Mouse (Mus musculus): Measurements from ENCODE around the gene Vmn1r139.
"Not testable (repeated sequence)": the region's sequence is repeated elsewhere in the genome, so short reads cannot be mapped to it uniquely, and the experiment has no call there.

Gene Vmn1r139

GRCm38 (mm10) chr7:22068757-22069156 is at the start of gene Vmn1r139:
Gene Vmn1r139 (plus strand): TSS chr7:22069057.
- DNase-seq (ENCODE audit: low spot score): not testable (repeated sequence)

- not testable (repeated sequence) for DNase-seq (ENCODE audit: low spot score)
Measured at GRCm38 (mm10) chr7:22028797-22029196, 40.1 kb upstream of the Vmn1r139 start, which contains the start of gene Vmn1r138. Gene Vmn1r138 (minus strand): TSS chr7:22028897.

- not testable (repeated sequence) for DNase-seq (ENCODE audit: low spot score)
Measured at GRCm38 (mm10) chr7:22056205-22056604, 12.7 kb upstream of the Vmn1r139 start, which contains the start of gene Gm6176. Gene Gm6176 (minus strand): TSS chr7:22056305.

- not testable (repeated sequence) for DNase-seq (ENCODE audit: low spot score)
Measured at GRCm38 (mm10) chr7:22118145-22118544, 49.3 kb downstream of the Vmn1r139 start, which contains the start of gene Gm16451. Gene Gm16451 (minus strand): TSS chr7:22118245.

GRCm38 (mm10) chr7:22134641-22135040 is 65.8 kb downstream of the Vmn1r139 start, which contains the start of gene Gm10666:
Gene Gm10666 (minus strand): TSS chr7:22134741.
- DNase-seq (ENCODE audit: low spot score): not testable (repeated sequence)

Measured in T-cell, adult 2 months (primary cell).